Mouse (Mus musculus) spleen, adult 2 months (tissue): ENCODE results near the gene Cog5.

Experiments
- CTCF ChIP-seq: fragments of 200-500 bp; IDR thresholded peaks from 2 replicates; pipeline ENCODE4 v1.5.1; 2011; ENCODE audit warnings: mild to moderate bottlenecking, inconsistent platforms; ENCODE audit not compliant: insufficient read depth, insufficient read length, insufficient replicate concordance; ENCODE audit errors: extremely low read depth
- POLR2A ChIP-seq: fragments of 200-500 bp; IDR thresholded peaks from 2 replicates; pipeline ENCODE4 v1.6.1; 2011; ENCODE audit warnings: low read depth, low read length, inconsistent platforms

DNA sequence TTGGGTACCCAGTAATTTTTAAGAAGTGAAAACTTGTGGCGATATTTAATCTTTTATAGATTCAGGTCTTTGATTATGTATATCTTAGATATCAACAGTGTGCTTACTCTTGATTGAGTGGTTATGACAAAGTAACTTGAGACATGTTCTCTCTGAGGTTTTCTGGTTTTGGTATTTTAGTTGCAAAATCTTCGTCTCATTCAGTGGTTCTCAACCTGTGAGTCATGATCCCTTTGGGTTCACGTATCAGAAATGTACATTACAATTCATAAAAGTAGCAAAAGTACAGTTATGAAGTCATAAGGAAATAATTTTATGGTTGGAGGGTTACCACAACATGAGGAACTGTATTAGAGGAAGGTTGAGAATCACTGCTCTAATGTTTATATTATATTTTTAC, 32.0 kb downstream of the Cog5 start:
- TF ChIP-seq POLR2A (no peak), CTCF (no peak)
